Mouse (Mus musculus): ENCODE data around the gene Fdx1l. TPM values are rescaled to one million over a fixed set of nuclear protein-coding genes. Genes with fewer than 3 reads are reported as not detected.

Gene Fdx1l
- polyA plus RNA-seq, 1 experiment from 2014 or later, result 66.7 TPM

DNA sequence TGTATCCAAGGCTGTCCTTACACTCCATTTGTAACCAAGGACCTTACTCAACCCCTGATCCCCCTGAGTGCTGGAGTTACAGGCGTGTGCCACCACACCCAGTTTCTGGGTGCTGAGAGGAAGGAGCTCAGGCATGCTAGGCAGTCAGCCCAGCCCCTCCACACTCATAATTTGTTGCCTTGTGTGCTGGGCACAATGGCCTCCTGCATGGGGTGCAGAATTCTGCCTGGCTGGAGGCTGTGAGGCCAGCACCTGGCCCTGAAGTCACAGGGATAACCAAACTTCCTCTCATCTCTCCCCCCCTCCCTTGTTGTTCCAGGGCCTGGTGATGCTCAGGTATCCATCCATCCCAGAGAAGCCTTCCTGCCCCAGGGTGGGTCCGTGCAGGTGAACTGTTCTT lies 54.8 kb downstream of the Fdx1l start:
- Histone ChIP-seq H3K4me3 (no peak overlapping the region), H3K9me3 (replicated peaks) (no peaks in the 10 kb centered on the region), H3K27me3 (ENCODE audit: low read depth, poor library complexity, severe bottlenecking) (peaks cover 55% of the 10 kb centered on the region), H3K36me3 (no peaks in the 10 kb centered on the region), H3K4me1 (peaks cover 14% of the 10 kb centered on the region), H3K27ac (replicated peaks) (no peak overlapping the region)
- 81% methylated on average over 2 of the region's 2 CpGs for WGBS
- DNase-seq (ENCODE audit: low spot score), result no peak

MicroRNAs encoded within 50 kb of the gene (microRNA counts, 519-probe panel; counts per million panel counts)
- microRNA mmu-miR-1900, result 5,484 counts per million, percentile 38 among the panel's probes with 10 or more counts

Small RNAs within 50 kb of the gene (microRNA-seq; reads per million reads assigned to microRNA genes)
- gene Mir1900 (not detected), gene Mir7082 (1.5 reads per million)

Other genes starting within 250 kb of the Fdx1l start
- 0.69 and 0.87 TPM in 2 replicates for gene A230050P20Rik, start 205.0 kb downstream of the Fdx1l start, polyA plus RNA-seq (2016; fragmentation: Nextera tagmentation; extraction: Ambion mirVana)
- gene Angptl6, start 193.9 kb downstream of the Fdx1l start, polyA plus RNA-seq (2016; fragmentation: Nextera tagmentation; extraction: Ambion mirVana), result 5.5 and 5.9 TPM in 2 replicates
- gene Ppan, start 185.4 kb downstream of the Fdx1l start, polyA plus RNA-seq (2016; fragmentation: Nextera tagmentation; extraction: Ambion mirVana), result 78.4 and 97.2 TPM in 2 replicates
- 398 and 429 TPM in 2 replicates for gene Eif3g, start 175.0 kb downstream of the Fdx1l start, polyA plus RNA-seq (2016; fragmentation: Nextera tagmentation; extraction: Ambion mirVana)
- 141 and 145 TPM in 2 replicates for gene Dnmt1, start 113.7 kb downstream of the Fdx1l start, polyA plus RNA-seq (2016; fragmentation: Nextera tagmentation; extraction: Ambion mirVana)
- gene S1pr2, start 96.8 kb downstream of the Fdx1l start, polyA plus RNA-seq (2016; fragmentation: Nextera tagmentation; extraction: Ambion mirVana), result 19.1 and 22.1 TPM in 2 replicates
- 141 and 143 TPM in 2 replicates for gene Mrpl4, start 70.9 kb downstream of the Fdx1l start, polyA plus RNA-seq (2016; fragmentation: Nextera tagmentation; extraction: Ambion mirVana)
- 4.5 and 4.9 TPM in 2 replicates for gene Icam1, start 57.6 kb downstream of the Fdx1l start, polyA plus RNA-seq (2016; fragmentation: Nextera tagmentation; extraction: Ambion mirVana)
- 5.6 and 5.9 TPM in 2 replicates for gene Icam4, start 44.2 kb downstream of the Fdx1l start, polyA plus RNA-seq (2016; fragmentation: Nextera tagmentation; extraction: Ambion mirVana)
- 0.05 TPM in 1 of 2 replicates, not detected in the other for gene Icam5, start 41.5 kb downstream of the Fdx1l start, polyA plus RNA-seq (2016; fragmentation: Nextera tagmentation; extraction: Ambion mirVana)
- 0.91 and 1.2 TPM in 2 replicates for gene Zglp1, start 6.5 kb downstream of the Fdx1l start, polyA plus RNA-seq (2016; fragmentation: Nextera tagmentation; extraction: Ambion mirVana)
- 1.0 and 1.3 TPM in 2 replicates for gene Gm49373, start 518 bp downstream of the Fdx1l start, polyA plus RNA-seq (2016; fragmentation: Nextera tagmentation; extraction: Ambion mirVana)
- 3.4 and 3.9 TPM in 2 replicates for gene Gm38431, start 18.4 kb upstream of the Fdx1l start, polyA plus RNA-seq (2016; fragmentation: Nextera tagmentation; extraction: Ambion mirVana)
- gene Raver1, start 18.4 kb upstream of the Fdx1l start, polyA plus RNA-seq (2016; fragmentation: Nextera tagmentation; extraction: Ambion mirVana), result 95.4 and 102 TPM in 2 replicates
- gene Tyk2, start 57.6 kb upstream of the Fdx1l start, polyA plus RNA-seq (2016; fragmentation: Nextera tagmentation; extraction: Ambion mirVana), result 13.6 and 14.8 TPM in 2 replicates
- 351 and 367 TPM in 2 replicates for gene Cdc37, start 76.4 kb upstream of the Fdx1l start, polyA plus RNA-seq (2016; fragmentation: Nextera tagmentation; extraction: Ambion mirVana)
- 3.8 and 5.0 TPM in 2 replicates for gene Pde4a, start 92.1 kb upstream of the Fdx1l start, polyA plus RNA-seq (2016; fragmentation: Nextera tagmentation; extraction: Ambion mirVana)
- gene Keap1, start 165.7 kb upstream of the Fdx1l start, polyA plus RNA-seq (2016; fragmentation: Nextera tagmentation; extraction: Ambion mirVana), result 47.1 and 50.8 TPM in 2 replicates
- gene S1pr5, start 174.8 kb upstream of the Fdx1l start, polyA plus RNA-seq (2016; fragmentation: Nextera tagmentation; extraction: Ambion mirVana), result 0.10 and 0.11 TPM in 2 replicates
- gene Atg4d, start 191.7 kb upstream of the Fdx1l start, polyA plus RNA-seq (2016; fragmentation: Nextera tagmentation; extraction: Ambion mirVana), result 48.6 and 49.9 TPM in 2 replicates
- gene Kri1, start 214.4 kb upstream of the Fdx1l start, polyA plus RNA-seq (2016; fragmentation: Nextera tagmentation; extraction: Ambion mirVana), result 16.2 and 21.0 TPM in 2 replicates
- gene Cdkn2d, start 217.8 kb upstream of the Fdx1l start, polyA plus RNA-seq (2016; fragmentation: Nextera tagmentation; extraction: Ambion mirVana), result 51.4 and 61.3 TPM in 2 replicates
- 1.1 and 2.9 TPM in 2 replicates for gene Ap1m2, start 238.7 kb upstream of the Fdx1l start, polyA plus RNA-seq (2016; fragmentation: Nextera tagmentation; extraction: Ambion mirVana)
- 65.8 and 72.2 TPM in 2 replicates for gene Slc44a2, start 247.1 kb upstream of the Fdx1l start, polyA plus RNA-seq (2016; fragmentation: Nextera tagmentation; extraction: Ambion mirVana)